Mouse (Mus musculus) limb, embryonic 10.5 days (tissue): ENCODE measurements around the gene Masp2. TPM values are rescaled to one million over a fixed set of nuclear protein-coding genes. Genes with fewer than 3 reads are reported as not detected.

Experiments
- DNase-seq: peaks from one replicate; pipeline ENCODE4 v3.0.0-alpha.2; 2017; ENCODE audit warnings: low spot score
- H3K27ac ChIP-seq: fragments of 300-500 bp; sonication (generic); 2 replicates; pipeline ENCODE4 v1.5.1; 2016; ENCODE audit warnings: mild to moderate bottlenecking
- H3K27me3 ChIP-seq: fragments of 300-500 bp; sonication (generic); 2 replicates; pipeline ENCODE4 v1.6.1; 2016; ENCODE audit warnings: low read depth, mild to moderate bottlenecking; ENCODE audit not compliant: poor library complexity, severe bottlenecking
- H3K36me3 ChIP-seq: fragments of 300-500 bp; sonication (generic); 2 replicates; pipeline ENCODE4 v1.6.1; 2016; ENCODE audit warnings: mild to moderate bottlenecking, moderate library complexity
- H3K4me1 ChIP-seq: fragments of 300-500 bp; sonication (generic); 2 replicates; pipeline ENCODE4 v1.6.1; 2016
- H3K4me3 ChIP-seq: fragments of 300-500 bp; sonication (generic); 2 replicates; pipeline ENCODE4 v1.5.1; 2016; ENCODE audit warnings: mild to moderate bottlenecking, moderate library complexity
- H3K9me3 ChIP-seq: fragments of 300-500 bp; sonication (generic); replicated peaks from 2 replicates; pipeline ENCODE4 v1.6.1; 2016; ENCODE audit warnings: mild to moderate bottlenecking
- WGBS: fragments of 180-500 bp; shearing (Covaris S2); methylation state at CpG from one replicate; pipeline ENCODE4 v1.1.7; 2016; 5-methylcytosine and 5-hydroxymethylcytosine counted together
- polyA plus RNA-seq: library from polyadenylated mRNA; unstranded; fragments of >200 nt; fragmentation: Nextera tagmentation; extraction: Ambion mirVana; gene quantifications from 2 replicates; pipeline ENCODE4 v1.2.1, GENCODE M21; 2016

The Masp2 gene
- polyA plus RNA-seq, 1 experiment from 2014 or later, result 0.33 TPM

GRCm38 (mm10) chr4:148604541-148605165, 2.3 kb downstream of the Masp2 start:
- 90% methylated on average over 3 of the region's 3 CpGs for WGBS

GRCm38 (mm10) chr4:148607758-148608157, 5.4 kb downstream of the Masp2 start:
- peak; percentile 64 for DNase-seq
- Histone ChIP-seq H3K9me3 (no peaks in the 10 kb centered on the region), H3K27me3 (no peaks in the 10 kb centered on the region), H3K4me3 (no peak overlapping the region), H3K36me3 (peaks cover 48% of the 10 kb centered on the region), H3K4me1 (no peaks in the 10 kb centered on the region; the same call in 1 of the 2 replicates), H3K27ac (no peak overlapping the region)
- 28% methylated on average over 5 of the region's 5 CpGs for WGBS

More at GRCm38 (mm10) chr4:148604541-148605165, 2.3 kb downstream of the Masp2 start:
- Histone ChIP-seq H3K4me1 (no peaks in the 10 kb centered on the region; the same call in 1 of the 2 replicates), H3K27me3 (no peaks in the 10 kb centered on the region), H3K36me3 (peaks cover 28% of the 10 kb centered on the region), H3K4me3 (no peak overlapping the region), H3K9me3 (no peaks in the 10 kb centered on the region), H3K27ac (no peak overlapping the region)
- DNase-seq, result peak; percentile 77

- H3K27me3 ChIP-seq, result no peaks in the 10 kb centered on the region
- no peaks in the 10 kb centered on the region for H3K4me1 ChIP-seq
- no peak overlapping the region for H3K4me3 ChIP-seq
- no peaks in the 10 kb centered on the region for H3K9me3 ChIP-seq
- WGBS, result 90% methylated on average over 5 of the region's 5 CpGs
- H3K27ac ChIP-seq, result no peak overlapping the region
- H3K36me3 ChIP-seq, result peaks cover 67% of the 10 kb centered on the region
- no peak for DNase-seq
Measured at GRCm38 (mm10) chr4:148609805-148610204, 7.5 kb downstream of the Masp2 start.

GRCm38 (mm10) chr4:148610631-148611364, 8.4 kb downstream of the Masp2 start:
- Histone ChIP-seq H3K36me3 (peaks cover 77% of the 10 kb centered on the region), H3K4me3 (no peak overlapping the region)

GRCm38 (mm10) chr4:148612557-148612956, 10.2 kb downstream of the Masp2 start:
- DNase-seq, result no peak

More at GRCm38 (mm10) chr4:148610631-148611364, 8.4 kb downstream of the Masp2 start:
- Histone ChIP-seq H3K27ac (no peak overlapping the region), H3K4me1 (no peaks in the 10 kb centered on the region), H3K27me3 (no peaks in the 10 kb centered on the region), H3K9me3 (no peaks in the 10 kb centered on the region)
- 81% methylated on average over 5 of the region's 5 CpGs for WGBS
- no peak for DNase-seq

GRCm38 (mm10) chr4:148613738-148614137, 11.4 kb downstream of the Masp2 start:
- peaks cover 96% of the 10 kb centered on the region for H3K36me3 ChIP-seq
- H3K27ac ChIP-seq, result no peak overlapping the region
- no peak overlapping the region for H3K4me3 ChIP-seq
- DNase-seq, result no peak
- no peaks in the 10 kb centered on the region for H3K27me3 ChIP-seq
- no peaks in the 10 kb centered on the region for H3K4me1 ChIP-seq
- no peaks in the 10 kb centered on the region for H3K9me3 ChIP-seq
- 85% methylated on average over 9 of the region's 9 CpGs for WGBS

More at GRCm38 (mm10) chr4:148612557-148612956, 10.2 kb downstream of the Masp2 start:
- Histone ChIP-seq H3K36me3 (peaks cover 91% of the 10 kb centered on the region), H3K9me3 (no peaks in the 10 kb centered on the region), H3K4me1 (no peaks in the 10 kb centered on the region), H3K27ac (no peak overlapping the region), H3K4me3 (no peak overlapping the region), H3K27me3 (no peaks in the 10 kb centered on the region)
- 75% methylated on average over 4 of the region's 4 CpGs for WGBS

- peaks cover 100% of the 10 kb centered on the region for H3K36me3 ChIP-seq
- WGBS, result 79% methylated on average over 1 of the region's 1 CpGs
Measured at GRCm38 (mm10) chr4:148619805-148620204, 17.5 kb downstream of the Masp2 start.

GRCm38 (mm10) chr4:148620718-148621117, 18.4 kb downstream of the Masp2 start:
- 91% methylated on average over 1 of the region's 1 CpGs for WGBS
- Histone ChIP-seq H3K27ac (no peak overlapping the region), H3K4me1 (peaks cover 16% of the 10 kb centered on the region), H3K27me3 (no peaks in the 10 kb centered on the region), H3K36me3 (peaks cover 96% of the 10 kb centered on the region), H3K4me3 (no peak overlapping the region), H3K9me3 (no peaks in the 10 kb centered on the region)
- no peak for DNase-seq

More at GRCm38 (mm10) chr4:148619805-148620204, 17.5 kb downstream of the Masp2 start:
- H3K27me3 ChIP-seq, result no peaks in the 10 kb centered on the region
- no peak for DNase-seq
- peaks cover 11% of the 10 kb centered on the region for H3K4me1 ChIP-seq
- no peaks in the 10 kb centered on the region for H3K9me3 ChIP-seq
- H3K27ac ChIP-seq, result no peak overlapping the region
- no peak overlapping the region for H3K4me3 ChIP-seq

GRCm38 (mm10) chr4:148622485-148622884, 20.1 kb downstream of the Masp2 start:
- H3K4me1 ChIP-seq, result peaks cover 26% of the 10 kb centered on the region
- DNase-seq, result no peak
- H3K27me3 ChIP-seq, result no peaks in the 10 kb centered on the region
- no peak overlapping the region for H3K4me3 ChIP-seq
- H3K9me3 ChIP-seq, result no peaks in the 10 kb centered on the region
- no peak overlapping the region for H3K27ac ChIP-seq
- WGBS, result 96% methylated on average over 4 of the region's 4 CpGs
- H3K36me3 ChIP-seq, result peaks cover 78% of the 10 kb centered on the region

- Histone ChIP-seq H3K4me1 (peaks cover 26% of the 10 kb centered on the region), H3K9me3 (no peaks in the 10 kb centered on the region), H3K27me3 (no peaks in the 10 kb centered on the region), H3K36me3 (peaks cover 67% of the 10 kb centered on the region), H3K27ac (no peak overlapping the region), H3K4me3 (0 out of 2 replicates have a peak overlapping the region, but pooled peaks have one; percentile 2)
- no peak for DNase-seq
- 91% methylated on average over 4 of the region's 4 CpGs for WGBS
Measured at GRCm38 (mm10) chr4:148623609-148624008, 21.3 kb downstream of the Masp2 start.

- WGBS, result 87% methylated on average over 10 of the region's 10 CpGs
- Histone ChIP-seq H3K4me1 (peaks cover 26% of the 10 kb centered on the region), H3K4me3 (peak overlapping the region; percentile 100), H3K9me3 (no peaks in the 10 kb centered on the region), H3K27ac (no peak overlapping the region), H3K27me3 (no peaks in the 10 kb centered on the region), H3K36me3 (peaks cover 53% of the 10 kb centered on the region)
- DNase-seq, result no peak
Measured at GRCm38 (mm10) chr4:148625010-148625409, 22.7 kb downstream of the Masp2 start.

GRCm38 (mm10) chr4:148625756-148626622, 23.6 kb downstream of the Masp2 start:
- under 1% methylated on average over 57 of the region's 57 CpGs for WGBS
- peak; percentile 57 for DNase-seq
- no peaks in the 10 kb centered on the region for H3K9me3 ChIP-seq
- peak overlapping the region; percentile 100 for H3K4me3 ChIP-seq
- H3K27me3 ChIP-seq, result no peaks in the 10 kb centered on the region
- peaks cover 43% of the 10 kb centered on the region for H3K36me3 ChIP-seq
- peaks cover 26% of the 10 kb centered on the region for H3K4me1 ChIP-seq
- H3K27ac ChIP-seq, result peak overlapping the region; percentile 100
